Mouse (Mus musculus): ENCODE results near the gene E2f7.

The E2f7 gene

GRCm38 (mm10) chr10:110781772-110782171 lies 36.5 kb downstream of the E2f7 start:
- DNase-seq = no peak

- peak; percentile 36 to 46 for DNase-seq
Observed at GRCm38 (mm10) chr10:110782655-110783054, 37.4 kb downstream of the E2f7 start.

- DNase-seq = no peak
Observed at GRCm38 (mm10) chr10:110788049-110788752, 43.0 kb downstream of the E2f7 start.

GRCm38 (mm10) chr10:110789683-110790082 lies 44.4 kb downstream of the E2f7 start:
- no peak for DNase-seq

GRCm38 (mm10) chr10:110793150-110793787 lies 48.0 kb downstream of the E2f7 start:
- no peak for DNase-seq

- DNase-seq = peak; percentile 68 to 73
Observed at GRCm38 (mm10) chr10:110794564-110795205, 49.4 kb downstream of the E2f7 start.

GRCm38 (mm10) chr10:110795206-110795796 lies 50.1 kb downstream of the E2f7 start:
- no peak for DNase-seq

- DNase-seq = no peak
Observed at GRCm38 (mm10) chr10:110801296-110801695, 56.1 kb downstream of the E2f7 start.

- no peak for DNase-seq
Observed at GRCm38 (mm10) chr10:110804279-110805024, 59.2 kb downstream of the E2f7 start.

- peak in 1 of 2 experiments; percentile 26 for DNase-seq
Observed at GRCm38 (mm10) chr10:110805025-110805740, 59.9 kb downstream of the E2f7 start.

GRCm38 (mm10) chr10:110806471-110806870 lies 61.2 kb downstream of the E2f7 start:
- DNase-seq = no peak

- no peak for DNase-seq
Observed at GRCm38 (mm10) chr10:110810528-110810927, 65.3 kb downstream of the E2f7 start.

GRCm38 (mm10) chr10:110811209-110811861 lies 66.1 kb downstream of the E2f7 start:
- peak in 1 of 2 experiments; percentile 17 for DNase-seq

GRCm38 (mm10) chr10:110811862-110812225 lies 66.6 kb downstream of the E2f7 start:
- DNase-seq = peak in 1 of 2 experiments; percentile 25

GRCm38 (mm10) chr10:110821139-110821538 lies 75.9 kb downstream of the E2f7 start:
- no peak for DNase-seq

GRCm38 (mm10) chr10:110821692-110822091 lies 76.5 kb downstream of the E2f7 start:
- DNase-seq = no peak

GRCm38 (mm10) chr10:110832336-110832735 lies 87.1 kb downstream of the E2f7 start:
- no peak for DNase-seq

GRCm38 (mm10) chr10:110835115-110835806 lies 90.0 kb downstream of the E2f7 start:
- DNase-seq = no peak
